Mouse (Mus musculus) midbrain, embryonic 12.5 days (tissue): ENCODE results near the gene Zic5. TPM values are rescaled to one million over a fixed set of nuclear protein-coding genes. Genes with fewer than 3 reads are reported as not detected.
A peak's percentile ranks its signal among the peaks of the same experiment; 100 is the strongest.

Experiments
- ATAC-seq: fragments of 200-750 bp; cut with Nextera tagmentation; 2 replicates; pipeline ENCODE4 v1.8.0; 2017; ENCODE audit warnings: low read depth, moderate TSS enrichment, moderate library complexity; ENCODE audit not compliant: low FRiP score
- H3K27ac ChIP-seq: fragments of 300-500 bp; sonication (generic); replicated peaks from 2 replicates; pipeline ENCODE4 v1.5.1; 2016; ENCODE audit warnings: mild to moderate bottlenecking
- H3K27me3 ChIP-seq: fragments of 300-500 bp; sonication (generic); 2 replicates; pipeline ENCODE4 v1.6.1; 2016; ENCODE audit warnings: mild to moderate bottlenecking
- H3K36me3 ChIP-seq: fragments of 300-500 bp; sonication (generic); 2 replicates; pipeline ENCODE4 v1.6.1; 2016
- H3K4me1 ChIP-seq: fragments of 300-500 bp; sonication (generic); 2 replicates; pipeline ENCODE4 v1.6.1; 2016
- H3K4me2 ChIP-seq: fragments of 300-500 bp; sonication (generic); replicated peaks from 2 replicates; pipeline ENCODE4 v1.6.1; 2016; ENCODE audit warnings: mild to moderate bottlenecking, moderate library complexity
- H3K4me3 ChIP-seq: fragments of 300-500 bp; sonication (generic); 2 replicates; pipeline ENCODE4 v1.5.1; 2016; ENCODE audit warnings: mild to moderate bottlenecking
- H3K9ac ChIP-seq: fragments of 300-500 bp; sonication (generic); replicated peaks from 2 replicates; pipeline ENCODE4 v1.6.1; 2016; ENCODE audit warnings: mild to moderate bottlenecking, moderate library complexity
- H3K9me3 ChIP-seq: fragments of 300-500 bp; sonication (generic); 2 replicates; pipeline ENCODE4 v1.6.1; 2016; ENCODE audit warnings: mild to moderate bottlenecking
- WGBS: fragments of 180-500 bp; shearing (Covaris S2); methylation state at CpG from one replicate; pipeline ENCODE4 v1.1.7; 2016; 5-methylcytosine and 5-hydroxymethylcytosine counted together
- polyA plus RNA-seq: library from polyadenylated mRNA; unstranded; fragments of >200 nt; fragmentation: Nextera tagmentation; extraction: Ambion mirVana; gene quantifications from 2 replicates; pipeline ENCODE4 v1.2.1, GENCODE M21; 2016

Zic5 gene
- 15.7 and 30.2 TPM in 2 replicates for polyA plus RNA-seq

- under 1% methylated on average over 51 of the region's 62 CpGs for WGBS
- peak within 1 kb of the TSS; percentile 96 for H3K27ac ChIP-seq
- H3K4me2 ChIP-seq, result peak within 1 kb of the TSS; percentile 78
- H3K27me3 ChIP-seq, result peaks cover 84% of the 10 kb centered on the region
- no peaks in the 10 kb centered on the region for H3K36me3 ChIP-seq
- peaks cover 37% of the 10 kb centered on the region for H3K4me1 ChIP-seq
- no peaks in the 10 kb centered on the region for H3K9me3 ChIP-seq
- H3K4me3 ChIP-seq, result peak within 1 kb of the TSS; percentile 66
- peak; percentile 76 for ATAC-seq
- peak within 1 kb of the TSS; percentile 84 for H3K9ac ChIP-seq
Measured at GRCm38 (mm10) chr14:122464763-122465741, at the start of gene Zic5. Zic5 (minus strand) TSS chr14:122465677.

DNA sequence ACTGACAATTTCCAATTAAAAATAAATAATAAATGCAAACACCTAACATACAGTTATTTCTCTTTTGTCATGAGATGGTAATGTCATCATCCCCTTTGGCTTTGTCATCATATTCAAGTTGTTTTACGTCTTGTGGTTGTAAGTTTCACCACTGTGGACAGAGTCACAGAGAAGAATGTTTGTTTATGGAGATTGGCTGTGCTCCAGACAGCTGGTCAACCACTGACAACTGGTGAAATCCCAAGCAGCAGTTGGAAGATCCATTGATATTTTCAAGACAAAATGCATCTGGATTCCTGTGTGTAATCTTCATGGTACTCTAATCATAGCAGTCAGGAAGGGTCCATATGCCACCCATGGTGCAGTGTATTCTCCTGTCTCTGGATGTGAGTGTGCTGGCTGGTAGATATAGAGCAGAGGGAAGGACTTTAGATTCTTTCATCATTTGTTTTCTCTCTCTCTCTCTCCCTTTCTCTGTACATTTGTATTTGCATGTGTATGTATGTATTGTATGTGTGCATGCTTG, 48.1 kb upstream of the Zic5 start:
- H3K4me3 ChIP-seq, result no peak overlapping the region
- no peaks in the 10 kb centered on the region for H3K36me3 ChIP-seq
- no peak overlapping the region for H3K4me2 ChIP-seq
- no peak for ATAC-seq
- no peaks in the 10 kb centered on the region for H3K27me3 ChIP-seq
- H3K27ac ChIP-seq, result no peak overlapping the region
- no peak overlapping the region for H3K9ac ChIP-seq
- WGBS, result 69% methylated on average over 1 of the region's 1 CpGs
- no peaks in the 10 kb centered on the region for H3K9me3 ChIP-seq
- no peaks in the 10 kb centered on the region for H3K4me1 ChIP-seq

DNA sequence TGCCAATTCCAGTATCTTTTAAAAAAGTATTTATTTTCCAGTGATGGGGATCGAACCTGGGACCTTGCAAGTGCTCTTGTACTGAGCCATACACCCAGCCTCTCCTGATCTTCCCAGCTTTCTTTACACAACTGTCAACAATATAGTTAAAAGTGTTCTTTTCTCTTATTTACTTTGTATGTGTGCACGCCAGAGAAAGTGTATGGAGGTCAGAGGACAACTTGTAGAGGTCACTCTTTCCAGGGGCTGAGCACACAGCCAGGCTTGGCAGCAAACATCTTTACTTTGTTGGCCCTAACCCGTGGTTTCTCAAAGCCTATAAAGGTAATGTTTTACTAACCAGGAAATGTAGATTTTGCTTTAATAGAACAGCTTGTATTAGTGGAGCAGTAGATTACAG, 46.0 kb upstream of the Zic5 start:
- ATAC-seq, result no peak
- no peaks in the 10 kb centered on the region for H3K9me3 ChIP-seq
- no peak overlapping the region for H3K9ac ChIP-seq
- H3K27ac ChIP-seq, result no peak overlapping the region
- H3K4me2 ChIP-seq, result no peak overlapping the region
- WGBS, result 65% methylated on average over 3 of the region's 3 CpGs
- no peak overlapping the region for H3K4me3 ChIP-seq
- no peaks in the 10 kb centered on the region for H3K4me1 ChIP-seq
- no peaks in the 10 kb centered on the region for H3K36me3 ChIP-seq
- H3K27me3 ChIP-seq, result no peaks in the 10 kb centered on the region

DNA sequence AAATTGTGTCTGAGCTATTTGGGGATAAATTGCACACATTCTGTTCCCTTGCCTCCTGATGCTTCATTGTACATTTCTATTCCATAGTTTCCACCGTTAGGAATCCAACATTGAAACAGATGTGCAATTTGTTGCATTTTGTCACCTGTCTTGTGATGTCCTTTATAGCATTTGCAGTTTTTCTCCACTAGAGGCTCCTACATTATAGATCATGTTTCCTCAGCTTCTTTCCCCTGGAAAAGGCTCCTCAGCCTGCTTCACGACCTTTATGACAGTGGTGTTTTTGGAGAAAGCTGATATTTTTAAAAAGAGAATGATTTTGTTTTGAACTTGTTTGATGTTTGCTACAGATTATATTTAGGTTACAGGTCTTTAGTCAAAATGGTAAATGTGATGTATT, 43.6 kb upstream of the Zic5 start:
- 32% methylated on average over 2 of the region's 2 CpGs for WGBS
- Histone ChIP-seq H3K36me3 (no peaks in the 10 kb centered on the region), H3K4me2 (no peak overlapping the region), H3K27me3 (no peaks in the 10 kb centered on the region), H3K4me3 (no peak overlapping the region), H3K9ac (no peak overlapping the region), H3K9me3 (no peaks in the 10 kb centered on the region), H3K4me1 (no peaks in the 10 kb centered on the region), H3K27ac (no peak overlapping the region)
- no peak for ATAC-seq

DNA sequence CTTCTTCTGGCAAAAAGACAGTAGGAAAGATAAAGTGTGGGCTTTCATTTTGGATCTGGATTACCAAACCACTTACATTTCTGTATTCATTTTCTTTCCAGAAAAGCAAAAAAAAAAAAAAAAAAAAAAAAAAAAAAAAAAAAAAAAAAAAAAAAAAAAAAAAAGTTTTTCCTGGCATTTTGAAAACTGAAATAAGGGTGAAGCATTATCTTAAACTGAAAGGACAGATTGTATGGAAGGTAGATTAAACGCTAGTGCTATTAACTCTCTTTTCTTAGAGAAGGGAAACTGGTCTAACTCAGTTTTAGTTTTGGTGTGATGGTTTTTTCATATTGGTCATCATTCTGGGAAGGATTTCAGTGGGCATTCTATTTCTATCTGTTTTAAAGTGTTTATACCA, 26.5 kb upstream of the Zic5 start:
- Histone ChIP-seq H3K4me1 (peaks cover 18% of the 10 kb centered on the region), H3K4me3 (no peak overlapping the region), H3K9me3 (peaks cover 4% of the 10 kb centered on the region; the same call in 1 of the 2 replicates), H3K27ac (no peak overlapping the region), H3K4me2 (no peak overlapping the region), H3K27me3 (peaks cover 50% of the 10 kb centered on the region), H3K9ac (no peak overlapping the region), H3K36me3 (no peaks in the 10 kb centered on the region)
- ATAC-seq, result no peak
- WGBS, result 66% methylated on average over 1 of the region's 1 CpGs

DNA sequence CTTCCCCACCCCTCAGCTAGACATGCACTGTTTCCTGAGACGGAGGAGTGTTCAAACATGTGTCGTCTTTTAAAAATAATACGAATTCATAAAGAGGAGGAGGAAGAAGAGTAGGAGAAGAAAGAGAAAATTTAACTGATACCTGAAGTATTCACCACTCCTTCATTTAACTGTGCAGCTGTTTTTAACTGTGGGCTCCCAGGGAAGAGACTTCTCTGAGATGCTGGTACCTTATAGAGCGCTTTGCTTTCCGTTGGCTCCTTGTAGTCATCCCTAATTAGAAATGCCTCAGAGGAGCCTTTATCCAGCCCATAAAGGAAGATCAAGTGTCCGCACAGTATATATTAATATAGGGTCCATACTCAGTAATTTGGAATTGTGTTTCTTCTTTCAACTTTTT, 26.0 kb upstream of the Zic5 start:
- Histone ChIP-seq H3K9ac (no peak overlapping the region), H3K36me3 (no peaks in the 10 kb centered on the region), H3K4me1 (peaks cover 18% of the 10 kb centered on the region), H3K4me2 (no peak overlapping the region), H3K27ac (no peak overlapping the region), H3K27me3 (peaks cover 50% of the 10 kb centered on the region), H3K4me3 (no peak overlapping the region), H3K9me3 (peaks cover 4% of the 10 kb centered on the region; the same call in 1 of the 2 replicates)
- ATAC-seq, result no peak
- WGBS, result 63% methylated on average over 6 of the region's 6 CpGs

DNA sequence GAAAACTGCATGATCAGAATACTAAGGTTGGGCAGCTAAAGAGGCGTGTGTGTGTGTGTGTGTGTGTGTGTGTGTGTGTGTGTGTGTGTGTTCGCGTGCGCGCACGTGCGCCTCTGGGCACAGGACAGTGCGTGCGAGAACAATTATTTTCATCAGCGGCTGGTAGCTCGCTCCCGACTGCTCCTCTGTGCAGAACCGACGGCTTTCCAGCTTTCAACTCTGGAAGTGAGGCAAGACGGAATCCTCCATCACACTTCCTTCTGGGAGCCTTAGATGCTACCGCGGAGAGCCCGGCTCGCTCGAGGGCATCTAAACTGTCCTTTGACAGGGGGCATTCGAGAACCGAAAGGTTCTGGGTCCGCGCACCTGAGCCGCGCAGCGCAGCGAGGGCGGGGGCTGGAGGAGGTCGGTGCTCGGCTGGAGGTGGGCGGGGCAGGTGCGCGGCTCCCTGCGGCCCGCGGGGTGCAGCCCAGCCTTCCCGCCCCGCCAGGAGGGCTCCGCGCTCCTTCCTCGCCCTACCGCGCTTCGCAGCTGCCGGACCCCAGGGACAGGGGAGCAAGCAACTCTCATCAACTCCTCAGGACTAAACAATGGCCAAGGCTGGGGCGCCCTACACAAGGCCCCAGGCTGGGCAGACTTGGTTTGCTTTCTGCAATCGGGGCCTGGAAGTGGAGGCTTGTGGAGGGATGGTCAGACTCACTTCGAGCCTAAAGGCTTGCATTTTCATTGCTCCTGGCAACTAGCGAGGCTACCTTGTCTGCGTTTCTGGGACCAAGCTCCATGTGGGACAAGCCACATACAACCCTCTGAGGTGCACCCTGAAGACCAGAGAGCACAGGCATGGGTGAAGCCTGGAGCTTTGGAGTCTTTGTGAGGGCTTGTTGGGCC, 25.2 kb upstream of the Zic5 start, which contains the start of gene Gm10837:
Gene Gm10837, plus strand, starts transcription at position 146 of the 888 bp plus-strand sequence.
- peak; percentile 82 for ATAC-seq
- peak within 1 kb of the TSS; percentile 53 for H3K4me2 ChIP-seq
- H3K4me3 ChIP-seq, result peak within 1 kb of the TSS; percentile 38
- peaks cover 20% of the 10 kb centered on the region for H3K4me1 ChIP-seq
- no peaks in the 10 kb centered on the region for H3K36me3 ChIP-seq
- H3K9ac ChIP-seq, result 0 out of 2 replicates have a peak within 1 kb of the TSS, but pooled peaks have one; percentile 28
- peaks cover 4% of the 10 kb centered on the region; the same call in 1 of the 2 replicates for H3K9me3 ChIP-seq
- peaks cover 52% of the 10 kb centered on the region for H3K27me3 ChIP-seq
- 0 out of 2 replicates have a peak within 1 kb of the TSS, but pooled peaks have one; percentile 35 for H3K27ac ChIP-seq
- WGBS, result 1% methylated on average over 49 of the region's 51 CpGs

GRCm38 (mm10) chr14:122489686-122490414, 24.4 kb upstream of the Zic5 start:
- no peak for ATAC-seq
- peaks cover 4% of the 10 kb centered on the region; the same call in 1 of the 2 replicates for H3K9me3 ChIP-seq

DNA sequence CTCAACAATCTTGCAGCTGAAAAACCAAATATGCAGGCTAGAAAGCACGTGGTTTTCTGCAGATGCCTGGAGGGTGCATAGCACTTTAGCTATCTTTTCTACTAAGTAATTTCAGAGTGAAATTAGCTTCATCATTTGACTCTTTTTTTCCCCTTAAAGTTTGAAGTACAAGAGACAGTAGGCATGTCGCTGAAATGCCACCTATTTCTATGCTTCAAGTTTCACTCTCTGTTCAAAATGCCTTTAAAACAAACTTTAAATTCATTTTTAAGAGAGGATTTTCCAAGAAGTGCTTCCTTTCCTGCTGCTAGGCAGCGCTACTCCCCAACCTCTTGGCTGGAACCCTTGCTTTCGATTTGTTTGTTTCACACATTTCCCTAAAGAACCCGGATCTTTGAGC, 23.6 kb upstream of the Zic5 start:
- peaks cover 33% of the 10 kb centered on the region for H3K4me1 ChIP-seq
- ATAC-seq, result no peak
- H3K4me3 ChIP-seq, result no peak overlapping the region; the same call in 1 of the 2 replicates
- no peak overlapping the region for H3K9ac ChIP-seq
- WGBS, result under 1% methylated on average over 5 of the region's 5 CpGs
- H3K4me2 ChIP-seq, result peak overlapping the region; percentile 24; the same call in 1 of the 2 replicates
- H3K27me3 ChIP-seq, result peaks cover 61% of the 10 kb centered on the region
- no peaks in the 10 kb centered on the region for H3K36me3 ChIP-seq
- no peak overlapping the region for H3K27ac ChIP-seq
- no peaks in the 10 kb centered on the region for H3K9me3 ChIP-seq

More at GRCm38 (mm10) chr14:122489686-122490414, 24.4 kb upstream of the Zic5 start:
- WGBS, result 2% methylated on average over 12 of the region's 12 CpGs
- no peaks in the 10 kb centered on the region for H3K36me3 ChIP-seq
- no peak overlapping the region for H3K27ac ChIP-seq
- H3K27me3 ChIP-seq, result peaks cover 59% of the 10 kb centered on the region
- peak overlapping the region; percentile 53 for H3K4me2 ChIP-seq
- H3K4me1 ChIP-seq, result peaks cover 28% of the 10 kb centered on the region
- H3K9ac ChIP-seq, result no peak overlapping the region
- H3K4me3 ChIP-seq, result peak overlapping the region; percentile 38

- H3K4me2 ChIP-seq, result peak overlapping the region; percentile 13; the same call in 1 of the 2 replicates
- no peak overlapping the region for H3K9ac ChIP-seq
- H3K9me3 ChIP-seq, result no peaks in the 10 kb centered on the region
- 4% methylated on average over 5 of the region's 5 CpGs for WGBS
- no peak for ATAC-seq
- H3K27me3 ChIP-seq, result peaks cover 65% of the 10 kb centered on the region
- H3K27ac ChIP-seq, result no peak overlapping the region
- peaks cover 40% of the 10 kb centered on the region for H3K4me1 ChIP-seq
- no peak overlapping the region for H3K4me3 ChIP-seq
- no peaks in the 10 kb centered on the region for H3K36me3 ChIP-seq
Measured at GRCm38 (mm10) chr14:122487366-122487765, 21.9 kb upstream of the Zic5 start.

DNA sequence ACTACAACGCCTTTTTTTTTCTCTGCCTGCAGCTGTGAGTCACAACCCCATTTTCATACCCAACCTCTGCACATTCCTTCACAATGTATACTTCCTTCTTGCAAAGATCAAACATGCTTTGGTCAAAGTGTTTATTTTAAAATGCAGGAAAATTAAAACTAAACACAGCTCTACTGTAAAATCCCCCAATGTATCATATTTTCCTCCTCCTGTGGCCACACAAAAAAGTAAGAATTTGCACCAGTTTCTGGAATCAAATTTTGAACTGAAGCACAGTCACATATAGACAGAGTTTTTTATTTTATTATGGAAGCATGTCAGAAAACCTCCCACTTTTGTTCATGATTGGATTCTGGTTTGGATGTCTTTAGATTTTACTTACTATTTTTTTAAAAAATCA, 21.1 kb upstream of the Zic5 start:
- no peak overlapping the region for H3K4me2 ChIP-seq
- ATAC-seq, result no peak
- 18% methylated on average over 1 of the region's 1 CpGs for WGBS
- H3K27me3 ChIP-seq, result peaks cover 70% of the 10 kb centered on the region
- H3K36me3 ChIP-seq, result no peaks in the 10 kb centered on the region
- peaks cover 48% of the 10 kb centered on the region for H3K4me1 ChIP-seq
- no peak overlapping the region for H3K4me3 ChIP-seq
- H3K27ac ChIP-seq, result no peak overlapping the region
- no peaks in the 10 kb centered on the region for H3K9me3 ChIP-seq
- H3K9ac ChIP-seq, result no peak overlapping the region
